Mouse (Mus musculus): ENCODE data around the gene Tigd3. TPM values are rescaled to one million over a fixed set of nuclear protein-coding genes. Genes with fewer than 3 reads are reported as not detected.
A peak's percentile ranks its signal among the peaks of the same experiment; 100 is the strongest.

Tigd3 gene
- polyA plus RNA-seq, 1 experiment from 2014 or later, result 5.1 TPM

- Histone ChIP-seq H3K9ac (ENCODE audit: low read length) (no peak overlapping the region), H3K9me3 (ENCODE audit: control insufficient read depth, low read length) (no peaks in the 10 kb centered on the region), H3K27me3 (ENCODE audit: control insufficient read depth, insufficient read depth, low read length) (no peaks in the 10 kb centered on the region), H3K4me1 (ENCODE audit: control insufficient read depth, insufficient read depth, low read length) (0 out of 2 replicates have a peak, but pooled peaks cover 3% of the 10 kb centered on the region), H3K27ac (replicated peaks; ENCODE audit: low read depth, low read length) (no peak overlapping the region), H3K36me3 (ENCODE audit: control insufficient read depth, insufficient read depth, low read length) (no peaks in the 10 kb centered on the region), H3K4me2 (ENCODE audit: low read depth, severe bottlenecking) (no peak overlapping the region), H3K4me3 (ENCODE audit: low read depth, low read length) (no peak overlapping the region)
- no peak for DNase-seq (ENCODE audit: low spot score)
- ATAC-seq (ENCODE audit: insufficient number of reproducible peaks, low FRiP score, low TSS enrichment, low read depth), result no peak
- 84% methylated on average over 3 of the region's 3 CpGs for WGBS
Measured at GRCm38 (mm10) chr19:5878916-5879315, 15.0 kb downstream of the Tigd3 start.

GRCm38 (mm10) chr19:5878362-5878722 lies 15.6 kb downstream of the Tigd3 start:
- no peak overlapping the region for H3K4me3 ChIP-seq (ENCODE audit: low read depth, low read length)
- H3K9ac ChIP-seq (ENCODE audit: low read length), result no peak overlapping the region
- 0 out of 2 replicates have a peak, but pooled peaks cover 4% of the 10 kb centered on the region for H3K4me1 ChIP-seq (ENCODE audit: control insufficient read depth, insufficient read depth, low read length)
- H3K27ac ChIP-seq (replicated peaks; ENCODE audit: low read depth, low read length), result no peak overlapping the region
- H3K27me3 ChIP-seq (ENCODE audit: control insufficient read depth, insufficient read depth, low read length), result no peaks in the 10 kb centered on the region
- H3K4me2 ChIP-seq (ENCODE audit: low read depth, severe bottlenecking), result no peak overlapping the region
- ATAC-seq (ENCODE audit: insufficient number of reproducible peaks, low FRiP score, low TSS enrichment, low read depth), result no peak
- WGBS, result 77% methylated on average over 7 of the region's 7 CpGs
- no peaks in the 10 kb centered on the region for H3K36me3 ChIP-seq (ENCODE audit: control insufficient read depth, insufficient read depth, low read length)
- no peaks in the 10 kb centered on the region for H3K9me3 ChIP-seq (ENCODE audit: control insufficient read depth, low read length)
- no peak for DNase-seq (ENCODE audit: low spot score)

DNA sequence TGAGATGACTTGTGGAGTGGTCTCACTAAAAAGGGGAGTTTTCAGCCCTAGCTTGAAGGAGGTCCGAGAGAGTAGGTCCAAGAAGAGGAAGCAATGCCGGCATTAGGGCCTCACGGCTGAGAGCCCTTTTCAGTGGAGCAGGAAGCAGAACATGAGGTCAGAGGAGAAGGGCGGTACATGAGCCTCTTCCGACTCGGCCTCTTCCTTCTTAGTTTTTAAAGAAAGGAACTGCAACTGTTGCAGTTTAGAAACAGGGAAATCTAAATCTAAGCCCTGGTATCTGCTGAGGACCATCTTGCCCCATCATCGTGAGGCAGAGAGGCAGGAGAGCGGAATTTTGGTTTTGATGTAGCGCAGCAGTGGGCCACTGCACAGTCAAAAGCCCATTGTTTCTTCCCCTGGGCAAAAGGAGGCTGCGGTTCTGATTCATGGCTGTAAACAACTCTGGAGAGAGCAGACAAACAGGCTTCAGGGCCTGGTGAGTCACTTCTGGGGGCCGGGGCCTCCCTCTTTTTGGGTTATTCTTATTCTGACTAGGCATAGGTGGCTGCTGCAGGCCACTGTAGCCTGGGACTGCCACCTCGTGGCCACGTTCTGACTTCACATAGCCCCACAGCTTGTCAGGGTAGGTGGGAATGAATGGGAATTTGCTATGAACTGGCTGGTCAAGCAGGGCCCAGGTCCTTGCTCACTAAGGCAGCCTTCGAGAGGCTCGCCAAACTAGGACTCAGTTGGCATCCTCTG lies 16.2 kb downstream of the Tigd3 start, which contains the start of gene Slc25a45:
Gene Slc25a45 (plus strand): TSS at position 191 of the 744 bp plus-strand sequence.
- DNase-seq (ENCODE audit: low spot score), result peak; percentile 80
- Histone ChIP-seq H3K4me1 (ENCODE audit: control insufficient read depth, insufficient read depth, low read length) (0 out of 2 replicates have a peak, but pooled peaks cover 4% of the 10 kb centered on the region), H3K9me3 (ENCODE audit: control insufficient read depth, low read length) (no peaks in the 10 kb centered on the region), H3K4me2 (ENCODE audit: low read depth, severe bottlenecking) (no peak within 1 kb of the TSS), H3K36me3 (ENCODE audit: control insufficient read depth, insufficient read depth, low read length) (no peaks in the 10 kb centered on the region), H3K27me3 (ENCODE audit: control insufficient read depth, insufficient read depth, low read length) (no peaks in the 10 kb centered on the region), H3K27ac (replicated peaks; ENCODE audit: low read depth, low read length) (no peak within 1 kb of the TSS), H3K4me3 (ENCODE audit: low read depth, low read length) (no peak within 1 kb of the TSS), H3K9ac (ENCODE audit: low read length) (peak within 1 kb of the TSS; percentile 23; the same call in 1 of the 2 replicates)
- whole genome bisulfite sequencing, result 52% methylated on average over 15 of the region's 15 CpGs
- ATAC-seq (ENCODE audit: insufficient number of reproducible peaks, low FRiP score, low TSS enrichment, low read depth), result peak; percentile 51; the same call in 1 of the 2 replicates

DNA sequence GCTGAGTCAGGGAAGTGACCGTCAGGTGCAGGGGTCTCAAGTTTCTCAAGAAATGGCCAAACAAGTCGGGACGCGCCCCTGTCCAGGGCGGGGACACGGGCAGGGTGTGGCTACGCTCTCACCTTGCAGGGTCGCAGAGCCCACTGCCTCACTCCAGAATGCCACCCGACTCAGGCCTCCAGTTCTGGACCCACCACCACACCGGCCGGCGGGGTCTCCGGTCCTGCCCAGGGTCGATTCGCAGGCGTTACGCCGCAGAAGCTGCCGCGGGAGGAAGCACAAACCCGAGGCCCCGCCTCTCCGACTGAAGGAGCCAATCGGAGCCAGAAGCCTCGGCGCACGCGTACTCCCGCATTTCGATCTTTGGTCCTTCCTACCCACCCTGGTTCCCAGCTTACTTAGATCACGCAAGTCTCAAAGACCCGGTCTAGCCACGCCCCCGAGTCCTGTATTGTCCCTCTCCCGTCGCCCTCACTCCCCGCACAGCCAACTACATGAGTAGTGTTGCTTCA lies 18.9 kb downstream of the Tigd3 start, which contains the start of gene Frmd8:
Gene Frmd8 (minus strand): TSS at position 306 of the 512 bp plus-strand sequence.
- ATAC-seq (ENCODE audit: insufficient number of reproducible peaks, low FRiP score, low TSS enrichment, low read depth) (peak; percentile 82), DNase-seq (ENCODE audit: low spot score) (peak; percentile 93)
- 0% methylated on average over 37 of the region's 37 CpGs for WGBS

GRCm38 (mm10) chr19:5874391-5874968 lies 19.5 kb downstream of the Tigd3 start:
- no peak for DNase-seq (ENCODE audit: low spot score)
- Histone ChIP-seq H3K27ac (replicated peaks; ENCODE audit: low read depth, low read length) (peak overlapping the region; percentile 38; the same call in 1 of the 2 replicates), H3K27me3 (ENCODE audit: control insufficient read depth, insufficient read depth, low read length) (no peaks in the 10 kb centered on the region), H3K36me3 (ENCODE audit: control insufficient read depth, insufficient read depth, low read length) (peaks cover 10% of the 10 kb centered on the region), H3K4me3 (ENCODE audit: low read depth, low read length) (peak overlapping the region; percentile 57), H3K9ac (ENCODE audit: low read length) (peak overlapping the region; percentile 64), H3K9me3 (ENCODE audit: control insufficient read depth, low read length) (no peaks in the 10 kb centered on the region), H3K4me1 (ENCODE audit: control insufficient read depth, insufficient read depth, low read length) (peaks cover 21% of the 10 kb centered on the region), H3K4me2 (ENCODE audit: low read depth, severe bottlenecking) (peak overlapping the region; percentile 68)
- ATAC-seq (ENCODE audit: insufficient number of reproducible peaks, low FRiP score, low TSS enrichment, low read depth), result no peak
- 16% methylated on average over 13 of the region's 13 CpGs for WGBS

More for the DNA sequence above, 18.9 kb downstream of the Tigd3 start, which contains the start of gene Frmd8:
- Histone ChIP-seq H3K36me3 (ENCODE audit: control insufficient read depth, insufficient read depth, low read length) (peaks cover 6% of the 10 kb centered on the region), H3K9me3 (ENCODE audit: control insufficient read depth, low read length) (no peaks in the 10 kb centered on the region), H3K27me3 (ENCODE audit: control insufficient read depth, insufficient read depth, low read length) (no peaks in the 10 kb centered on the region), H3K4me1 (ENCODE audit: control insufficient read depth, insufficient read depth, low read length) (peaks cover 21% of the 10 kb centered on the region), H3K4me3 (ENCODE audit: low read depth, low read length) (peak within 1 kb of the TSS; percentile 57), H3K4me2 (ENCODE audit: low read depth, severe bottlenecking) (peak within 1 kb of the TSS; percentile 68), H3K9ac (ENCODE audit: low read length) (peak within 1 kb of the TSS; percentile 64), H3K27ac (replicated peaks; ENCODE audit: low read depth, low read length) (peak within 1 kb of the TSS; percentile 43)

GRCm38 (mm10) chr19:5872931-5873556 lies 20.9 kb downstream of the Tigd3 start:
- H3K9ac ChIP-seq (ENCODE audit: low read length), result no peak overlapping the region
- 85% methylated on average over 19 of the region's 19 CpGs for WGBS
- peaks cover 21% of the 10 kb centered on the region for H3K4me1 ChIP-seq (ENCODE audit: control insufficient read depth, insufficient read depth, low read length)
- H3K4me2 ChIP-seq (ENCODE audit: low read depth, severe bottlenecking), result no peak overlapping the region
- peaks cover 12% of the 10 kb centered on the region for H3K36me3 ChIP-seq (ENCODE audit: control insufficient read depth, insufficient read depth, low read length)
- H3K9me3 ChIP-seq (ENCODE audit: control insufficient read depth, low read length), result no peaks in the 10 kb centered on the region
- ATAC-seq (ENCODE audit: insufficient number of reproducible peaks, low FRiP score, low TSS enrichment, low read depth) (no peak), DNase-seq (ENCODE audit: low spot score) (no peak)
- no peaks in the 10 kb centered on the region for H3K27me3 ChIP-seq (ENCODE audit: control insufficient read depth, insufficient read depth, low read length)
- no peak overlapping the region for H3K4me3 ChIP-seq (ENCODE audit: low read depth, low read length)
- H3K27ac ChIP-seq (replicated peaks; ENCODE audit: low read depth, low read length), result no peak overlapping the region

DNA sequence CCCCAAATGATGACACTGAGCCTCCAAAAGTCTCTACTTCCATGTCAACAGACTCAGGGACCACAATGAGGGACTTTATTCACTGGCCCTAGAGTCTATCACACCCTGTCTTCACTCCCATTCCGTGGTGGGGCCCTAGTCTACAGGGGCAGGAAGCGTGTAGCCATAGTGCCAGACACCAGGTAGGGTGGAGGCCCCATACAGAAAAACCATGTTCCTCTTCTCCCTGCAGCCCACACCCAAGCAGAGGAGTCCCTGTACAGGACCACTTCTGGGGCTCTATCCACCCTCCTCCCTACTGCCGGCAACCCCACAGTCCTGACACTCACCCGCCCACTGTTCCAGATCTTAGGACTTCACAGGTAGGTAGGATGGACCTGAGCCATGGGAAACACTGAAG lies 21.4 kb downstream of the Tigd3 start:
- 89% methylated on average over 4 of the region's 4 CpGs for WGBS
- Histone ChIP-seq H3K4me3 (ENCODE audit: low read depth, low read length) (no peak overlapping the region), H3K4me1 (ENCODE audit: control insufficient read depth, insufficient read depth, low read length) (peaks cover 21% of the 10 kb centered on the region), H3K27me3 (ENCODE audit: control insufficient read depth, insufficient read depth, low read length) (no peaks in the 10 kb centered on the region), H3K4me2 (ENCODE audit: low read depth, severe bottlenecking) (no peak overlapping the region), H3K27ac (replicated peaks; ENCODE audit: low read depth, low read length) (no peak overlapping the region), H3K36me3 (ENCODE audit: control insufficient read depth, insufficient read depth, low read length) (peaks cover 12% of the 10 kb centered on the region), H3K9me3 (ENCODE audit: control insufficient read depth, low read length) (no peaks in the 10 kb centered on the region), H3K9ac (ENCODE audit: low read length) (no peak overlapping the region)
- no peak for DNase-seq (ENCODE audit: low spot score)
- ATAC-seq (ENCODE audit: insufficient number of reproducible peaks, low FRiP score, low TSS enrichment, low read depth), result no peak

- H3K9me3 ChIP-seq (ENCODE audit: control insufficient read depth, low read length), result no peaks in the 10 kb centered on the region
- peak overlapping the region; percentile 85 for H3K27ac ChIP-seq (replicated peaks; ENCODE audit: low read depth, low read length)
- 53% methylated on average over 6 of the region's 6 CpGs for WGBS
- peak overlapping the region; percentile 43 for H3K9ac ChIP-seq (ENCODE audit: low read length)
- DNase-seq (ENCODE audit: low spot score) (no peak), ATAC-seq (ENCODE audit: insufficient number of reproducible peaks, low FRiP score, low TSS enrichment, low read depth) (peak; percentile 29; the same call in 1 of the 2 replicates)
- H3K36me3 ChIP-seq (ENCODE audit: control insufficient read depth, insufficient read depth, low read length), result peaks cover 12% of the 10 kb centered on the region
- no peaks in the 10 kb centered on the region for H3K27me3 ChIP-seq (ENCODE audit: control insufficient read depth, insufficient read depth, low read length)
- H3K4me3 ChIP-seq (ENCODE audit: low read depth, low read length), result no peak overlapping the region; the same call in 1 of the 2 replicates
- peaks cover 21% of the 10 kb centered on the region for H3K4me1 ChIP-seq (ENCODE audit: control insufficient read depth, insufficient read depth, low read length)
- peak overlapping the region; percentile 28; the same call in 1 of the 2 replicates for H3K4me2 ChIP-seq (ENCODE audit: low read depth, severe bottlenecking)
Measured at GRCm38 (mm10) chr19:5871683-5872082, 22.3 kb downstream of the Tigd3 start.

Data from limb, embryonic 11.5 days (tissue).